Mouse (Mus musculus): ENCODE measurements at regions not wholly inside any gene's neighbourhood (a gene's known extent, or its start where the extent isn't known, plus 50 kb on each side); places are given as distances from the start of the nearest gene placed in this dataset.

- DNase-seq (ENCODE audit: low spot score in 2 of 2), result no peak
These were observed 120.3 kb downstream of the Gsdmc2 start for GRCm38 (mm10) chr15:63724543-63725186.

- DNase-seq (ENCODE audit: low spot score in 2 of 2), result no peak
These were observed 122.0 kb downstream of the Gsdmc2 start for GRCm38 (mm10) chr15:63722991-63723390.

GRCm38 (mm10) chr15:63721669-63722357, 123.2 kb downstream of the Gsdmc2 start:
- DNase-seq (ENCODE audit: low spot score in 2 of 2), result peak; percentile 46 to 61

- DNase-seq (ENCODE audit: low spot score in 2 of 2), result no peak
These were observed 127.2 kb downstream of the Gsdmc2 start for GRCm38 (mm10) chr15:63717812-63718211.

GRCm38 (mm10) chr15:63713697-63714096, 131.3 kb downstream of the Gsdmc2 start:
- DNase-seq (ENCODE audit: low spot score in 2 of 2), result no peak

- no peak for DNase-seq (ENCODE audit: low spot score in 2 of 2)
These were observed 134.6 kb downstream of the Gsdmc2 start for GRCm38 (mm10) chr15:63710381-63710780.

- no peak for DNase-seq (ENCODE audit: low spot score in 2 of 2)
These were observed 135.6 kb downstream of the Gsdmc2 start for GRCm38 (mm10) chr15:63709270-63709933.

GRCm38 (mm10) chr15:63704636-63705035, 140.3 kb downstream of the Gsdmc2 start:
- no peak for DNase-seq (ENCODE audit: low spot score in 2 of 2)

GRCm38 (mm10) chr15:63697831-63698230, 147.1 kb downstream of the Gsdmc2 start:
- DNase-seq (ENCODE audit: low spot score in 2 of 2), result no peak

- DNase-seq (ENCODE audit: low spot score in 2 of 2), result no peak
These were observed 150.8 kb downstream of the Gsdmc2 start for GRCm38 (mm10) chr15:63694150-63694549.

- DNase-seq (ENCODE audit: low spot score in 2 of 2), result no peak
These were observed 151.4 kb downstream of the Gsdmc2 start for GRCm38 (mm10) chr15:63693561-63693960.

GRCm38 (mm10) chr15:63692491-63693295, 152.3 kb downstream of the Gsdmc2 start:
- no peak for DNase-seq (ENCODE audit: low spot score in 2 of 2)

- DNase-seq (ENCODE audit: low spot score in 2 of 2), result no peak
These were observed 155.0 kb downstream of the Gsdmc2 start for GRCm38 (mm10) chr15:63689788-63690575.

- DNase-seq (ENCODE audit: low spot score in 2 of 2), result no peak
These were observed 157.1 kb downstream of the Gsdmc2 start for GRCm38 (mm10) chr15:63687852-63688251.

GRCm38 (mm10) chr15:63686954-63687562, 157.9 kb downstream of the Gsdmc2 start:
- DNase-seq (ENCODE audit: low spot score in 2 of 2), result no peak

GRCm38 (mm10) chr15:63679984-63680925, 164.7 kb downstream of the Gsdmc2 start:
- DNase-seq (ENCODE audit: low spot score in 2 of 2), result peak; percentile 10 to 16

GRCm38 (mm10) chr15:63678921-63679320, 166.1 kb downstream of the Gsdmc2 start:
- DNase-seq (ENCODE audit: low spot score in 2 of 2), result no peak

- no peak for DNase-seq (ENCODE audit: low spot score in 2 of 2)
These were observed 169.4 kb downstream of the Gsdmc2 start for GRCm38 (mm10) chr15:63675491-63676036.

GRCm38 (mm10) chr15:63674404-63674803, 170.6 kb downstream of the Gsdmc2 start:
- no peak for DNase-seq (ENCODE audit: low spot score in 2 of 2)
